Mouse (Mus musculus) midbrain, embryonic 12.5 days (tissue): ENCODE measurements at regions not wholly inside any gene's neighbourhood (a gene's known extent, or its start where the extent isn't known, plus 50 kb on each side); places are given as distances from the start of the nearest gene placed in this dataset.

ENCODE experiments used
- ATAC-seq: fragments of 200-750 bp; cut with Nextera tagmentation; 2 replicates; pipeline ENCODE4 v1.8.0; 2017; ENCODE audit warnings: low read depth, moderate TSS enrichment, moderate library complexity; ENCODE audit not compliant: low FRiP score
- H3K27ac ChIP-seq: fragments of 300-500 bp; sonication (generic); replicated peaks from 2 replicates; pipeline ENCODE4 v1.5.1; 2016; ENCODE audit warnings: mild to moderate bottlenecking
- H3K27me3 ChIP-seq: fragments of 300-500 bp; sonication (generic); 2 replicates; pipeline ENCODE4 v1.6.1; 2016; ENCODE audit warnings: mild to moderate bottlenecking
- H3K36me3 ChIP-seq: fragments of 300-500 bp; sonication (generic); 2 replicates; pipeline ENCODE4 v1.6.1; 2016
- H3K4me1 ChIP-seq: fragments of 300-500 bp; sonication (generic); 2 replicates; pipeline ENCODE4 v1.6.1; 2016
- H3K4me2 ChIP-seq: fragments of 300-500 bp; sonication (generic); replicated peaks from 2 replicates; pipeline ENCODE4 v1.6.1; 2016; ENCODE audit warnings: mild to moderate bottlenecking, moderate library complexity
- H3K4me3 ChIP-seq: fragments of 300-500 bp; sonication (generic); 2 replicates; pipeline ENCODE4 v1.5.1; 2016; ENCODE audit warnings: mild to moderate bottlenecking
- H3K9ac ChIP-seq: fragments of 300-500 bp; sonication (generic); replicated peaks from 2 replicates; pipeline ENCODE4 v1.6.1; 2016; ENCODE audit warnings: mild to moderate bottlenecking, moderate library complexity
- H3K9me3 ChIP-seq: fragments of 300-500 bp; sonication (generic); 2 replicates; pipeline ENCODE4 v1.6.1; 2016; ENCODE audit warnings: mild to moderate bottlenecking
- WGBS: fragments of 180-500 bp; shearing (Covaris S2); methylation state at CpG from one replicate; pipeline ENCODE4 v1.1.7; 2016; 5-methylcytosine and 5-hydroxymethylcytosine counted together

DNA sequence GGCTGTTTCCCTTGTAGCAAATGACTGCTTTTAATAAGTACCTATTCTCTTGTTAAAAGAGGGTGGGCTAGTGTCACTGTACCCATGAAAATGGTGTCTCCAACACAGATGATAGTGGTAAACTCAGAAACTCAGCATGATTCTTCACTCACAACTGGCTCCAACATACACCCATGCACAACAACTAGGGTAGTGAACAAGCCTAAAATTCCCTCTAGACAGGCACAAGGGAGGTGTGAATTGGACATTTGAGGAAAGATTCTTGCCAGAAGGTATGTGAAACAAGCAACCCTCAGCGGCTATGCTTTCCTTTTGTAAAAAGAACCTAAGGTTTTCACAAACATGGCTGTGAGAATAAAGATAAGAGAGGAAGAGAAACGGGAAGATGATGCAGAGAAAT, 579.0 kb upstream of the Fam92a start:
- Histone ChIP-seq H3K9ac (no peak overlapping the region), H3K36me3 (no peaks in the 10 kb centered on the region), H3K4me2 (no peak overlapping the region), H3K4me1 (no peaks in the 10 kb centered on the region), H3K27me3 (no peaks in the 10 kb centered on the region), H3K4me3 (no peak overlapping the region), H3K27ac (no peak overlapping the region), H3K9me3 (no peaks in the 10 kb centered on the region)
- 88% methylated on average over 2 of the region's 2 CpGs for WGBS
- no peak for ATAC-seq

DNA sequence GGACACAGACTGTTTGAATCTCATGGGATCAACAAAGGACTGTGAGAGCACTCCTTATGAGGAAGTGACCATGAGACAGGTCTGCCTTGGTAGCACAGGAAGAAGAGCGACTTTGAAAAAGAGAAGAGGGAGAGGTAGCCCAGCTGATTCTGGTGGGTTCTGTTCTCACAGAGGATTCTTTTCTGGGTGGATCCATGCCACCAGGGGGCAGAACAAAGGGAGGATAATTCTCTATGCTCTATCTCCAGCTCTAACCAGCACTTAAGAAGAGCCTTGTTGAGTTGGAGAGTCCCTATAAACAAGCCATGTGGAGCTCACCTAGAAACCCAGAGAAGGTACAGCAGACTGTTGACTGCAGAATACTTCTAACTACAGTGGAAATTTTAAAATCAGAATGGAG, 578.1 kb upstream of the Fam92a start:
- H3K9me3 ChIP-seq, result no peaks in the 10 kb centered on the region
- no peak overlapping the region for H3K4me3 ChIP-seq
- no peak overlapping the region for H3K27ac ChIP-seq
- H3K4me2 ChIP-seq, result no peak overlapping the region
- no peak for ATAC-seq
- no peaks in the 10 kb centered on the region for H3K4me1 ChIP-seq
- 83% methylated on average over 1 of the region's 1 CpGs for WGBS
- no peaks in the 10 kb centered on the region for H3K36me3 ChIP-seq
- H3K27me3 ChIP-seq, result no peaks in the 10 kb centered on the region
- H3K9ac ChIP-seq, result no peak overlapping the region

DNA sequence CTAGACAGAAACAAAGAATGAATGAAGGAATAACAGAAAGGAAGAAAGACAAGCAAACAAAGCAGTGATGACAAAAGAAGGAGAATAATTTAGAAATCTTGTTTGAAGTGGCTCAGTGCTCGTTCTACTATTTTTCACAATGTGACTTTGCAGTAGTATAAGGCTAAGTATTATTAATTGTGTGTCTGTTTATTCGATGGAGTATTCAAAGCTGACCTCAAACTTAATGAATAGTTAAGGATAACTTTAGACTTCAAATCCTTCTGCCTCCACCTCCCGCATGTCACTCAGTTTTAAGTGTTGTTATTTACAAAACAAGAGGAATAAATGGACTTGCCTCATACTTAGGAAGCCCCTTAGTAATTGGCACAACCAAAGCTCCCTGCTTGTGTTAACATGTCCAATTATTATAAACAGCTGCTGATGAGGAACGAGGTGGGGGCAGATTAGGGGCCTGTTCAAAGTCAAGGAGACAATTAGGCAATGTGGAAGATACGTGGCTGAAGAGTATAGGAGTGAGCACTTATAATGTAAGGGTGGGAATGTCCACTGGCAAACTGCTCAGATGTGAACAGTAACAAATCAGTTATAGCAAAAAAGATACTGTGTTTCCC, 572.0 kb upstream of the Fam92a start:
- no peak overlapping the region for H3K9ac ChIP-seq
- H3K4me1 ChIP-seq, result no peaks in the 10 kb centered on the region
- no peaks in the 10 kb centered on the region for H3K36me3 ChIP-seq
- no peaks in the 10 kb centered on the region for H3K27me3 ChIP-seq
- H3K4me3 ChIP-seq, result no peak overlapping the region
- no peak overlapping the region for H3K27ac ChIP-seq
- WGBS, result 64% methylated on average over 5 of the region's 5 CpGs
- no peaks in the 10 kb centered on the region for H3K9me3 ChIP-seq
- H3K4me2 ChIP-seq, result no peak overlapping the region
- no peak for ATAC-seq

DNA sequence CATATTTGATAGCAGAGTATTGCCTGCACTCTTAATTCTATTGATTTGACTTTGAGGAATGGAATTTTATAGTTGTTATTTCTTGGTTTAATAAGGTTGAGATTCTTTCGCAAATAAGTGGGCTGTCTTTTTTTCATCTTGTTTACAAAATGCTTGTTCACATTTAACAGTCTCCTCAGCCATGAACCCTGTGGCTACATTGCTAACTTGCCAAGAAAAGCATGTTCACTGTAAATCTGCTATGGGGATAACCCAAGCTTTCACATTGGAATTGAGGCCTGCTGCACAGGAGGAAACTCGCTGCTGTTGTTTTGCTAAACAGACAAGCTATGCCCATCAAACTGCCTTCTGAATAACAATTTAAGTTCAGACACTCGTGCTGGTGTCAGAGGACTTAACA, 564.6 kb upstream of the Fam92a start:
- Histone ChIP-seq H3K9ac (no peak overlapping the region), H3K9me3 (no peaks in the 10 kb centered on the region), H3K4me3 (no peak overlapping the region), H3K27ac (no peak overlapping the region), H3K4me1 (no peaks in the 10 kb centered on the region), H3K36me3 (no peaks in the 10 kb centered on the region), H3K4me2 (no peak overlapping the region), H3K27me3 (no peaks in the 10 kb centered on the region)
- no peak for ATAC-seq
- 72% methylated on average over 3 of the region's 3 CpGs for whole genome bisulfite sequencing

DNA sequence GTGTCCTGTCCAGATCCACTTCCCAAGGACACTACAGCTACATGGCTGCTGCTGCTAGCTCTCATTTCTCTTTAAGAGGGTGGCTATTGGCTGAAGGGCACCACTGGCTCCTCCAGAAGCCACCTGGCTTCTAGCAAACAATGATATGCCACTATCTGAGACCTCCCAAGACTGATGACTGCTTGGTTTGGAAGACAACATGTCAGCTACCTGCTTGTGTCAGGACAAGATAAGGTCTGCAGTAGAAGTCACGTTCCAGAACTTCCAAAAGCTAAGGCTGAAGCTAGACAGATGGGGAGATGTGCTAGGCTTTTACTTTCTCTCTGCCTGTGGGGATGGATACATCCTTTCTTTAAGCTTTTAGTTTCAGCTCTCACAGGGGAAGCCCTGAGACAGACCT, 528.4 kb upstream of the Fam92a start:
- Histone ChIP-seq H3K27me3 (no peaks in the 10 kb centered on the region), H3K4me2 (no peak overlapping the region), H3K4me3 (no peak overlapping the region), H3K9me3 (no peaks in the 10 kb centered on the region), H3K4me1 (no peaks in the 10 kb centered on the region), H3K27ac (no peak overlapping the region), H3K9ac (no peak overlapping the region), H3K36me3 (no peaks in the 10 kb centered on the region)
- WGBS, result 89% methylated on average over 1 of the region's 1 CpGs
- ATAC-seq, result no peak

DNA sequence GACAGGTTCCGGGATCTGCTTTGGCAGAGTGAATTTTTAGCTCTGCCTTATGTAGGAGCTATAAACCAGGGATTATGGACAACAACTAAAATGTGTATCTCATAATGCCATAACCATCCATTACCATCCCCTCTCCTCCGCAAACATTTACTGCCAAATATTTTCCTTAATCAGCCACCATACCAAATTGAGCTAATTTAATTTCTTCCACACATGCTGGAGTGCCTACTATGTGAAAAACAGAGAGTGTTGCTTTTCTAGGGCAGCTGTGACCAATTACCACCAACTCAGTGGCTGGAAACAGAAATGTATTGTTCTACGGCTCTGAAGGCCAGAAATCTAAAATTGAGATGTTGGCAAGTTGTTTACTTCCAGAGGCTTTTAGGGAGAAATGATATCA, 506.0 kb upstream of the Fam92a start:
- no peaks in the 10 kb centered on the region for H3K27me3 ChIP-seq
- no peaks in the 10 kb centered on the region for H3K36me3 ChIP-seq
- WGBS, result 91% methylated on average over 3 of the region's 3 CpGs
- no peak overlapping the region for H3K4me2 ChIP-seq
- no peak overlapping the region for H3K27ac ChIP-seq
- H3K9me3 ChIP-seq, result no peaks in the 10 kb centered on the region
- H3K4me1 ChIP-seq, result no peaks in the 10 kb centered on the region
- no peak overlapping the region for H3K9ac ChIP-seq
- ATAC-seq, result no peak
- H3K4me3 ChIP-seq, result no peak overlapping the region

DNA sequence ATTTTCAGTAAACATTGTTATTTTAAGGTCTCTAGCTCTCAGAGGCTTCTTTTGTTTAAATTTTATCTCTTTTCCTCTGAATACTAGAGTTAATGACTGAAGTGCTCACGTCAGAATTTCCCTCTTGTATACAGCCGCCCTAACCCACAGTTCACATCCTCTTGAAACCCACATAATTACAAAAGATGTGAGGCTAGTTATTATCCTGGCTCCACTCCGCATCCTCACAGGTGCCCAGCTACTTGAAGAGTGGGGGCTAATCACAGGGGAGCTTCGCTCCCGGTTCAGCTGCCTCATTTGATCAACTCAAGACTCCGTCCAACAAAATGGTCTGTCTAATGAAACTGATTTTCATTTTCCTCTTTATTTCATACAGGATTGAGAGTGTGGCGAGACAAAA, 499.6 kb upstream of the Fam92a start:
- H3K27me3 ChIP-seq, result no peaks in the 10 kb centered on the region; the same call in 1 of the 2 replicates
- WGBS, result 71% methylated on average over 7 of the region's 7 CpGs
- H3K4me1 ChIP-seq, result no peaks in the 10 kb centered on the region
- no peak overlapping the region for H3K9ac ChIP-seq
- no peaks in the 10 kb centered on the region for H3K9me3 ChIP-seq
- no peak overlapping the region for H3K4me3 ChIP-seq
- no peak overlapping the region for H3K4me2 ChIP-seq
- H3K36me3 ChIP-seq, result no peaks in the 10 kb centered on the region
- ATAC-seq, result no peak
- H3K27ac ChIP-seq, result no peak overlapping the region

DNA sequence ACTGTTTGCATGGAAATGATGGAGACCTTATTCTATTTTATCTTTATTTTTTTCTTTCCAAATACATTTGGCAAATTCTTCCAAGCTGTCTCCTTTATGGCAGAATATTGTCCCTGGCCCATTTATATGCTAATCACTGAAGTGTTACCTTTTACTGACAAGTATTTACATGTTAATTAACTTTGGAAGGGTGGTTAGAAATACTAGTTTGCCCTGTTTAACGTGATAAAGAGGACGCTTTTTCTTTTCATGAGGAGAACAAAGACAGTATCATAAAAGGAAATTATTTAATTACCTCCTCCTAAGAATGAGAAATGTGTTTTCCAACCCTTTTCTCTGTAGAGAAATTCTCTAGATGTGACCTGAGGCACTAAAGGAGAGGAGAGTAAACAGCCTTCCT, 491.4 kb upstream of the Fam92a start:
- no peak overlapping the region for H3K27ac ChIP-seq
- H3K4me2 ChIP-seq, result no peak overlapping the region
- 9% methylated on average over 2 of the region's 2 CpGs for whole genome bisulfite sequencing
- ATAC-seq, result no peak
- no peak overlapping the region for H3K9ac ChIP-seq
- H3K36me3 ChIP-seq, result no peaks in the 10 kb centered on the region
- H3K9me3 ChIP-seq, result no peaks in the 10 kb centered on the region
- no peak overlapping the region for H3K4me3 ChIP-seq
- peaks cover 11% of the 10 kb centered on the region for H3K4me1 ChIP-seq
- no peaks in the 10 kb centered on the region; the same call in 1 of the 2 replicates for H3K27me3 ChIP-seq

DNA sequence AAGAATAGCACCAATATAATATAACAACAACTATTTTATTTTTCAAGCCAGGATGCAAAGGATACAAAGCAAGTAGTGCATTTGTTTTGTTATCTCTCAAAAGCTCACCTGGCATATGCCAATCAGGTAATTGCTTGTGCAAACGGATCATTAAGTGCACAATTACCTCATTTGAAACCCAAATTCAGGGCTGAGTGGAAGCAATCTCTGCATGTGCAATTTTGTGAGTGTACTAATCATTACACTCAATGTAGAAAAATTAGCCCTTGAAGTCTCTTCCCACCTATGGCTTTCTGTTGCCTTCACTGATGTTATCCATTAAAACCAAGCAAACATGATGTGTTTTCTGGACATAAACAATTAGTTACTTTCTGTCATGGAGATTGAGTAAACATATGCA, 490.9 kb upstream of the Fam92a start:
- Histone ChIP-seq H3K9ac (no peak overlapping the region), H3K36me3 (no peaks in the 10 kb centered on the region), H3K4me2 (no peak overlapping the region), H3K27me3 (no peaks in the 10 kb centered on the region; the same call in 1 of the 2 replicates), H3K9me3 (no peaks in the 10 kb centered on the region), H3K4me3 (no peak overlapping the region), H3K4me1 (peaks cover 14% of the 10 kb centered on the region), H3K27ac (no peak overlapping the region)
- WGBS, result 53% methylated on average over 1 of the region's 1 CpGs
- ATAC-seq, result no peak

DNA sequence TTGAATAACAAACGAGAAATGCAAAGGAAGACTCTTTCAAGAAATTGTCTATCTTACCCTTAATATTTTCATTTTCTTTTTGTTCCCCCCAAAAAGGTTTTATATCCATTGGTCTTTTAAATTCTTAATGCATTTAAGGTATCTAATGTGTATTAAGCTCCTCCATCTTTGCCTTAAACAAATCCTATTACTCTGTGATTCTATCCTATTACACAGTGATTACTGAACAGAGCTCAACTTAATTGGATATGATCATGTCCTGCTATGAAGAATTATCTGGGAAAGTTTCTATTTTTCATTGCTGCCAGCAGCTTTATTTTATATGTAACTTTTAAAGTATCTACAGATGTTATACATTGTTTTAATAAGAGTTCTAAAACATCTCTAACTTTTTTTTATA, 487.3 kb upstream of the Fam92a start:
- no peak for ATAC-seq
- Histone ChIP-seq H3K4me2 (no peak overlapping the region), H3K36me3 (no peaks in the 10 kb centered on the region), H3K4me3 (no peak overlapping the region), H3K27ac (no peak overlapping the region), H3K9me3 (no peaks in the 10 kb centered on the region), H3K9ac (no peak overlapping the region), H3K4me1 (peaks cover 37% of the 10 kb centered on the region), H3K27me3 (no peaks in the 10 kb centered on the region)
- 9% methylated on average over 1 of the region's 1 CpGs for WGBS

DNA sequence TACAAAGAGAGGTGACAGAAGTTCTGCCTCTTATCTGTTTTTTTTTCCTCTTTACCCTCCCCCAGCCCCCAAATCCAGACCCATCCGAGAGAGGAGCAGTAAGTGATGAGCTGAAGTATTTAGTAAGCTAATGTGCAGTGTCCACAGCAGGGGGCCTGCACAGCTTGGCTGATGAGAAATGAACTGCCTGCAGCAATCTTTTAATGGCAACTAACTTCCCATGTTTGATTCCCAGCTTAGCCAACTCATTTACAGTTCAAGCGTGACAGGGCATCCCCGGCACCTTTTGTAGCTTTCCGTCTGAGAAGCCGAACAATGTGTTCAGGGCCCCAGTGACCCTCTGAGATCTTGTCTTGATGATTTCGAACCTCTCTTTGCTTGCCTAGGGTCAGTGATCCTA, 486.8 kb upstream of the Fam92a start:
- WGBS, result 5% methylated on average over 6 of the region's 6 CpGs
- H3K27ac ChIP-seq, result peak overlapping the region; percentile 22; the same call in 1 of the 2 replicates
- no peaks in the 10 kb centered on the region for H3K27me3 ChIP-seq
- no peaks in the 10 kb centered on the region for H3K36me3 ChIP-seq
- H3K9me3 ChIP-seq, result no peaks in the 10 kb centered on the region
- H3K4me3 ChIP-seq, result no peak overlapping the region
- peak; percentile 62; the same call in 1 of the 2 replicates for ATAC-seq
- peaks cover 37% of the 10 kb centered on the region for H3K4me1 ChIP-seq
- H3K9ac ChIP-seq, result no peak overlapping the region
- no peak overlapping the region for H3K4me2 ChIP-seq

DNA sequence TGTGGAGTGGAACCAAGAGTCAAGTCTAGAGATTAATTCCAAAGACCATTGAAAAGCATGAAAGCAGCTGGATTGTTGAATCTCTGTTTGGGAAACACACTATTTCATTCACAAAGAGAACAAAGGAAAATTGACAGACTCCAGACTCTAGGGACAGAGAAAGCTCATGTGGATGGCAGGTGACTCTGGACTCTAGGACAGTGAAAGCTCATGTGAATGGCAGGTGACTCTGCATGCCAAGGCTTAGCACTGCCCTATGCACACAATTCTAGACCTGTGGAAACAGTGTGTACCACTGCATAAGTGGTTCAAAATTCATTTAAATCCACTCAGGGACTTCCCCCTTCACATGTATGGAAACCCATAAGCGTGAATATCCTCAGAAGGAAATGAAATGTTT, 486.0 kb upstream of the Fam92a start:
- H3K27ac ChIP-seq, result peak overlapping the region; percentile 56
- 84% methylated on average over 1 of the region's 1 CpGs for WGBS
- peaks cover 33% of the 10 kb centered on the region for H3K4me1 ChIP-seq

DNA sequence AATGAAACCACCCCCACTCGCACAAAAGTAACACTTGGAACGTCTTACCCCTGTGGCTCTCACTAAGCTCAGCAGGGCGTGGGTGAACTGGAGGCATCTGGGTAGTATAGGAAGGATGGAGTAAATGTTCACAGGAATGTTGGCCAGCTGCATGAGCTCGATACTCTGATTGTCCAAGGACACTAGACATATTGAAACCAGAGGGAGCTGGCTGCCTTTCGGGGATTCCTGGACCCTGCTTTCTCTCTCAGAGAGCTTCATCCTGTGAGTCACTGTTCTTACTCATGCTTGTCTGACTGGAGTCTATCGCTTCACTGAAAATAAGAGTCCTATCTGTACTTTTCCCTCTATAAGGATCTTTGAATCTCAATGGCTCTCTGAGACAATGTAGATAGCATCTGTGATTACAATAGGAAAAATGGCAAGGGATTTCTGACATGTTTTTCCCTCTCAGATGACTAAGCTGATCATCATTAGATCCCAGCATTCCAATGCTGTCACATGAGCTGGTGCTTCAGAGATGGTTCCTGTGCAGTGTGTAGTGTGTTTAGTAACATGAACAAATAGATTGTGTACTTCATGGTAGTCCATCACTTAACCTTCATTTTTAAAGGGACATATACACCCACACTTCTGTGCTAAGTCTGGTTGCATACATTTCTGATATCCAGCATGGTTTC, 485.2 kb upstream of the Fam92a start:
- WGBS, result 86% methylated on average over 6 of the region's 6 CpGs
- Histone ChIP-seq H3K4me1 (peaks cover 30% of the 10 kb centered on the region), H3K4me3 (no peak overlapping the region), H3K9ac (no peak overlapping the region), H3K27ac (no peak overlapping the region; the same call in 1 of the 2 replicates), H3K9me3 (no peaks in the 10 kb centered on the region), H3K36me3 (no peaks in the 10 kb centered on the region), H3K4me2 (no peak overlapping the region), H3K27me3 (no peaks in the 10 kb centered on the region)
- ATAC-seq, result no peak

More for the DNA sequence above, 486.0 kb upstream of the Fam92a start:
- Histone ChIP-seq H3K27me3 (no peaks in the 10 kb centered on the region), H3K4me3 (no peak overlapping the region), H3K9me3 (no peaks in the 10 kb centered on the region), H3K36me3 (no peaks in the 10 kb centered on the region), H3K4me2 (no peak overlapping the region), H3K9ac (no peak overlapping the region)
- ATAC-seq, result no peak
